Mouse (Mus musculus) kidney, adult 2 months (tissue): ENCODE results near the gene Mgat3.

ENCODE experiments used
- CTCF ChIP-seq: fragments of 200-500 bp; conservative IDR thresholded peaks from 2 replicates; pipeline ENCODE4 v1.5.1; 2011; ENCODE audit warnings: low read depth, mild to moderate bottlenecking, control low read depth, low read length, moderate library complexity, mixed read lengths; ENCODE audit not compliant: insufficient read depth, insufficient read length
- POLR2A ChIP-seq: fragments of 200-500 bp; IDR thresholded peaks from one replicate; pipeline ENCODE4 v1.6.1; 2011; ENCODE audit warnings: low read depth, low read length, control low read depth

GRCm38 (mm10) chr15:80163716-80164115, 9.8 kb upstream of the Mgat3 start:
- TF ChIP-seq CTCF (no peak), POLR2A (no peak)
